Mouse (Mus musculus) CH12.LX (cell line): ENCODE measurements at regions not wholly inside any gene's neighbourhood (a gene's known extent, or its start where the extent isn't known, plus 50 kb on each side); places are given as distances from the start of the nearest gene placed in this dataset.

ENCODE experiments used
- DNase-seq: peaks from one replicate; pipeline ENCODE4 v3.0.0-alpha.2; 2013; ENCODE audit errors: extremely low read depth
- H3K27ac ChIP-seq: 2 replicates; pipeline ENCODE4 v1.5.1; 2012; ENCODE audit warnings: low read depth, mild to moderate bottlenecking, control low read depth, moderate library complexity; ENCODE audit not compliant: insufficient read depth
- H3K27me3 ChIP-seq: replicated peaks from 2 replicates; pipeline ENCODE3; 2012; ENCODE audit warnings: inconsistent platforms
- H3K36me3 ChIP-seq, 2 experiments: replicated peaks in 1 of 2; 2 replicates each; pipeline versions ENCODE3 to v1.6.1; 2012; ENCODE audit warnings: inconsistent platforms in 1 of 2, low read length in 1 of 2, mild to moderate bottlenecking in 1 of 2, mixed read lengths in 1 of 2, moderate library complexity in 1 of 2; ENCODE audit not compliant: control insufficient read depth in 1 of 2, insufficient read depth in 1 of 2
- H3K4me1 ChIP-seq, 2 experiments: 2 replicates each; pipeline ENCODE4 v1.6.1; 2012; ENCODE audit warnings: inconsistent platforms in 1 of 2, moderate library complexity in 1 of 2; ENCODE audit not compliant: insufficient read depth in 2 of 2, control insufficient read depth in 1 of 2
- H3K4me2 ChIP-seq: 2 replicates; pipeline ENCODE4 v1.6.1; 2012; ENCODE audit warnings: low read depth, mild to moderate bottlenecking, control low read depth; ENCODE audit not compliant: poor library complexity, insufficient read depth, severe bottlenecking
- H3K4me3 ChIP-seq, 3 experiments: fragments of 150-350 bp in 1 of 3; sonication (generic) in 1 of 3; replicated peaks in 1 of 3; 2 replicates each; pipeline versions ENCODE3 to v1.5.1; 2011 to 2012; ENCODE audit warnings: low read depth in 2 of 3, low read length in 2 of 3, mild to moderate bottlenecking in 2 of 3, moderate library complexity in 2 of 3, control low read depth in 1 of 3, improper control_type of control experiment in 1 of 3, inconsistent platforms in 1 of 3, mixed read lengths in 1 of 3; ENCODE audit not compliant: poor library complexity in 1 of 3
- H3K79me2 ChIP-seq: replicated peaks from 2 replicates; pipeline ENCODE4 v1.6.1; 2012; ENCODE audit warnings: mild to moderate bottlenecking, moderate library complexity; ENCODE audit not compliant: control insufficient read depth, poor library complexity, insufficient read depth, severe bottlenecking; ENCODE audit errors: extremely low read depth
- H3K9ac ChIP-seq: 2 replicates; pipeline ENCODE4 v1.6.1; 2012; ENCODE audit warnings: low read depth, mild to moderate bottlenecking, control low read depth, moderate library complexity; ENCODE audit not compliant: insufficient read depth
- H3K9me3 ChIP-seq: replicated peaks from 2 replicates; pipeline ENCODE3; 2012; ENCODE audit warnings: low read length, inconsistent platforms, mixed read lengths
- ELF1 ChIP-seq: IDR thresholded peaks from 2 replicates; pipeline ENCODE4 v1.6.1; 2014; ENCODE audit warnings: low read depth, mild to moderate bottlenecking, inconsistent platforms, low read length, improper control_type of control experiment
- ETS1 ChIP-seq: conservative IDR thresholded peaks from 2 replicates; pipeline ENCODE4 v1.6.1; 2012; ENCODE audit warnings: low read depth, mild to moderate bottlenecking, inconsistent platforms, low read length, improper control_type of control experiment, moderate library complexity
- GABPA ChIP-seq: IDR thresholded peaks from 2 replicates; pipeline ENCODE4 v1.6.1; 2012; ENCODE audit warnings: low read depth, low read length, improper control_type of control experiment, inconsistent platforms; ENCODE audit not compliant: insufficient replicate concordance
- IRF4 ChIP-seq: IDR thresholded peaks from 2 replicates; pipeline ENCODE4 v1.6.1; 2014; ENCODE audit warnings: low read depth, mild to moderate bottlenecking, inconsistent platforms, low read length, improper control_type of control experiment
- JUN ChIP-seq: IDR thresholded peaks from 2 replicates; pipeline ENCODE4 v1.6.1; 2011; ENCODE audit warnings: low read depth, mild to moderate bottlenecking, low read length, improper control_type of control experiment, moderate library complexity; ENCODE audit not compliant: insufficient read depth
- JUND ChIP-seq: conservative IDR thresholded peaks from 2 replicates; pipeline ENCODE4 v1.6.1; 2011; ENCODE audit warnings: low read depth, low read length, improper control_type of control experiment
- MAFK ChIP-seq: IDR thresholded peaks from 2 replicates; pipeline ENCODE4 v1.6.1; 2011; ENCODE audit warnings: low read length, improper control_type of control experiment; ENCODE audit not compliant: insufficient replicate concordance
- MEF2A ChIP-seq: IDR thresholded peaks from 2 replicates; pipeline ENCODE4 v1.6.1; 2014; ENCODE audit warnings: low read depth, mild to moderate bottlenecking, inconsistent platforms, low read length, improper control_type of control experiment, borderline replicate concordance
- MXI1 ChIP-seq: IDR thresholded peaks from 2 replicates; pipeline ENCODE4 v1.6.1; 2011; ENCODE audit warnings: mild to moderate bottlenecking, low read depth, low read length, improper control_type of control experiment
- MYC ChIP-seq: IDR thresholded peaks from 2 replicates; pipeline ENCODE4 v1.6.1; 2011; ENCODE audit warnings: low read depth, mild to moderate bottlenecking, improper control_type of control experiment, low read length
- NRF1 ChIP-seq: IDR thresholded peaks from 2 replicates; pipeline ENCODE4 v1.6.1; 2014; ENCODE audit warnings: low read depth, mild to moderate bottlenecking, inconsistent platforms, low read length, improper control_type of control experiment, moderate library complexity
- POLR2A ChIP-seq: IDR thresholded peaks from 2 replicates; pipeline ENCODE4 v1.6.1; 2011; ENCODE audit warnings: low read depth, mild to moderate bottlenecking, improper control_type of control experiment, low read length
- RAD21 ChIP-seq: IDR thresholded peaks from 2 replicates; pipeline ENCODE4 v1.6.1; 2011; ENCODE audit warnings: low read depth, mild to moderate bottlenecking, low read length, improper control_type of control experiment, moderate library complexity
- RCOR1 ChIP-seq: conservative IDR thresholded peaks from 2 replicates; pipeline ENCODE4 v1.6.1; 2012; ENCODE audit warnings: low read depth, mild to moderate bottlenecking, inconsistent platforms, low read length, improper control_type of control experiment
- SIN3A ChIP-seq: IDR thresholded peaks from 2 replicates; pipeline ENCODE4 v1.6.1; 2012; ENCODE audit warnings: low read length, improper control_type of control experiment, inconsistent platforms
- SMC3 ChIP-seq: IDR thresholded peaks from 2 replicates; pipeline ENCODE4 v1.6.1; 2011; ENCODE audit warnings: low read depth, low read length, improper control_type of control experiment
- TCF12 ChIP-seq: IDR thresholded peaks from 2 replicates; pipeline ENCODE4 v1.6.1; 2014; ENCODE audit warnings: low read depth, mild to moderate bottlenecking, inconsistent platforms, low read length, improper control_type of control experiment
- UBTF ChIP-seq: IDR thresholded peaks from 2 replicates; pipeline ENCODE4 v1.6.1; 2012; ENCODE audit warnings: low read depth, mild to moderate bottlenecking, inconsistent platforms, low read length, improper control_type of control experiment, moderate library complexity
- USF2 ChIP-seq: conservative IDR thresholded peaks from 2 replicates; pipeline ENCODE4 v1.6.1; 2011; ENCODE audit warnings: low read depth, low read length, improper control_type of control experiment
- ZKSCAN1 ChIP-seq: IDR thresholded peaks from 2 replicates; pipeline ENCODE4 v1.6.1; 2012; ENCODE audit warnings: low read depth, inconsistent platforms, low read length, improper control_type of control experiment, borderline replicate concordance
- ZNF384 ChIP-seq: IDR thresholded peaks from 2 replicates; pipeline ENCODE4 v1.6.1; 2012; ENCODE audit warnings: low read depth, low read length, improper control_type of control experiment, inconsistent platforms
- dilution Hi-C: fragments of 300-500 bp; cut with MboI; formaldehyde crosslinking; loops from 2 replicates; pipeline ENCODE4 v1.14.3; 2020; ENCODE audit warnings: low sequenced_read_pairs; ENCODE audit not compliant: extremely low pct_unique_long_range_greater_than_20kb, extremely low pct_ligation_motif_present
- in situ Hi-C: fragments of 300-500 bp; cut with MboI; formaldehyde crosslinking; loops from 3 replicates; pipeline ENCODE4 v1.14.3; 2019; ENCODE audit warnings: low sequenced_read_pairs, low pct_ligation_motif_present, low pct_unique_long_range_greater_than_20kb, mixed read lengths

- TF ChIP-seq ELF1 (no peak), GABPA (no peak), TCF12 (no peak), MYC (no peak), USF2 (no peak), RAD21 (no peak), JUND (no peak), POLR2A (no peak), ZNF384 (no peak), UBTF (no peak), ETS1 (no peak), SMC3 (no peak), MXI1 (no peak), RCOR1 (no peak), MAFK (no peak), IRF4 (no peak)
- dilution Hi-C loops = no loop called here
- H3K36me3 ChIP-seq = no peaks in the 10 kb centered on the region
- in situ Hi-C loops = no loop called here
- H3K27me3 ChIP-seq = no peaks in the 10 kb centered on the region
- no peaks in the 10 kb centered on the region for H3K9me3 ChIP-seq
- no peak overlapping the region for H3K4me2 ChIP-seq
- no peak overlapping the region for H3K4me3 ChIP-seq
- DNase-seq = no peak
- H3K4me1 ChIP-seq = peaks cover 0 to 6% of the 10 kb centered on the region in 2 experiments; a peak in 2 of 4 replicates
- H3K9ac ChIP-seq = no peak overlapping the region
- H3K27ac ChIP-seq = no peak overlapping the region
- H3K79me2 ChIP-seq = no peaks in the 10 kb centered on the region
Observed at GRCm38 (mm10) chr10:109129552-109130110, 118.8 kb upstream of the Syt1 start.

DNA sequence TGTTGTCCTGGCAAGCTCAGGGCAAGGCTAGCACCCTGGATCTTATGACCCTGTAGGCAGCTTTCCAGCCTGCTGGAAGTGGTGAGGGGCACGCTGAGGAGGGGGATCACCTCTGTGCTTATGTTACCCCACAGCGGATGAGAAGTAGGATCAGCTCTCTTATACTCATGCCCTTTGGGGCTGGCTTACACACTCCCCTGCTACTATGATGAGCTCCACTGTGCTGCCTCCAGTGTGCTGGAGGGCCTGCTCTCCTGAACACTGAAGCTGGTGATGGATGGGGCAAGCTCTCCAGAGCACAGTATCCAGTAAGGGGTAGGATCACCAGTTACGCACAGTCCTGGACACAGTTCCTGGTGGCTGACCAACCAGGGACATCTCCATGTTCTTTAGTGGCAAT, 118.3 kb upstream of the Syt1 start:
- H3K27me3 ChIP-seq = no peaks in the 10 kb centered on the region
- H3K4me2 ChIP-seq = no peak overlapping the region
- peaks cover 0 to 6% of the 10 kb centered on the region in 2 experiments; a peak in 2 of 4 replicates for H3K4me1 ChIP-seq
- in situ Hi-C loops (no loop called here), dilution Hi-C loops (no loop called here)
- no peaks in the 10 kb centered on the region for H3K36me3 ChIP-seq
- no peak for DNase-seq
- no peak overlapping the region for H3K4me3 ChIP-seq
- no peaks in the 10 kb centered on the region for H3K79me2 ChIP-seq
- no peaks in the 10 kb centered on the region for H3K9me3 ChIP-seq
- H3K27ac ChIP-seq = no peak overlapping the region
- no peak overlapping the region for H3K9ac ChIP-seq
- TF ChIP-seq ELF1 (no peak), SIN3A (no peak), POLR2A (no peak), ZKSCAN1 (no peak), NRF1 (no peak), JUN (no peak), MEF2A (no peak)
